Mouse (Mus musculus): ENCODE results near the gene Brat1. TPM values are rescaled to one million over a fixed set of nuclear protein-coding genes. Genes with fewer than 3 reads are reported as not detected.

Brat1 gene
- polyA plus RNA-seq (2015; fragmentation: Nextera tagmentation; extraction: Ambion mirVana): 7.5 and 8.0 TPM in 2 replicates

DNA sequence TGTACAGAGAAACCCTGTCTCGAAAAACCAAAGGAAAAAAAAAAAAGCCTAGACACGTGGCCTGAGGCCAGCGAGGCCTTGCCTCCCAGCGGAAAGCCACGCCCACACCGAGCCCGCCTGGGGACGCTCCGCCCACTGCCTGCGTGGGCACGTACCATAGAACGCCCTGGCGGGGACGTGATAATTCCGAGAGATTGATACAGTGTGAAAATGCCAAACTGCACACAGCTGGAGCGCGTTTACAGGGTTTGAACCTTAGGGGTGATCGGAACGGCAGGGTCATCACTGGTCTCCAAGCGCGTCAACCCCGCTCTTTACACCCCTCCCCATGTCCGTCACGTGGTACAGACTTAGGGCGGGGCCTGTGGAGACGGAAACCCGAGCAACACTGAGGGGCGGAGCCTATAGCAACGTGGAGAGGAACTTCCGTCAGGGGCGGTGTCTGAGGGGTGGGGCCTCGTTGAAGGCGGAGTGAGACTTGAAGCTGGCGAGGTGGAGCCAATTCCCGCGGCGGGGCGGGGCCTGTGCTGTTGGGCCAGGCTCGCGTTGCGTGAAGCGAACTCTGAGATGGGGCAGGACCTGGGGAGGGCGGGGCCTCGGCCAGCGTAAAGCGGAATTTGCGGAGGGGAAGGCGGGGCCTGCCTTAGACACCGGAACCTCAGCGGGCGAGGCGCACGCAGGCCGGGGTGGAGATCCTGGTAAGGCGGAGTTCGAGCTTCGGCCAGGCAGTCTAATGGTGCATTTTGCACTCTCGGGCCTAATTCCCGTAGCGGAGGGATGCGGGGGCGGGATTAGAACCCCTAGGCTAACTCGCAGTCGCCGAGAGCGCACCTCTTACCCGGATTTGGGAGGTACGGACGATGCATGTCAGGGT lies at the start of gene Brat1:
TSS of gene Brat1 (plus strand) at position 634 of the 874 bp plus-strand sequence.
- no peaks in the 10 kb centered on the region for H3K27me3 ChIP-seq (replicated peaks; ENCODE audit: control insufficient read depth, insufficient read depth, low read length)
- peak within 1 kb of the TSS; percentile 76 for H3K4me2 ChIP-seq (replicated peaks; ENCODE audit: low read depth)
- H3K27ac ChIP-seq (ENCODE audit: low read depth, low read length): peak within 1 kb of the TSS; percentile 85
- TF ChIP-seq CTCF (IDR thresholded peaks at IDR 0.05; ENCODE audit: low read depth): no peak
- under 1% methylated on average over 68 of the region's 69 CpGs for WGBS
- H3K9me3 ChIP-seq (ENCODE audit: control insufficient read depth): no peaks in the 10 kb centered on the region
- peak; percentile 93 for ATAC-seq
- H3K4me1 ChIP-seq (replicated peaks; ENCODE audit: control insufficient read depth, insufficient read depth, low read length): 0 out of 2 replicates have a peak, but pooled peaks cover 6% of the 10 kb centered on the region
- peak within 1 kb of the TSS; percentile 50 for H3K4me3 ChIP-seq (ENCODE audit: low read depth, low read length)
- H3K36me3 ChIP-seq (ENCODE audit: control insufficient read depth, insufficient read depth): peaks cover 4% of the 10 kb centered on the region; the same call in 1 of the 2 replicates
- peak within 1 kb of the TSS; percentile 62 for H3K9ac ChIP-seq (ENCODE audit: low read depth, low read length)

DNA sequence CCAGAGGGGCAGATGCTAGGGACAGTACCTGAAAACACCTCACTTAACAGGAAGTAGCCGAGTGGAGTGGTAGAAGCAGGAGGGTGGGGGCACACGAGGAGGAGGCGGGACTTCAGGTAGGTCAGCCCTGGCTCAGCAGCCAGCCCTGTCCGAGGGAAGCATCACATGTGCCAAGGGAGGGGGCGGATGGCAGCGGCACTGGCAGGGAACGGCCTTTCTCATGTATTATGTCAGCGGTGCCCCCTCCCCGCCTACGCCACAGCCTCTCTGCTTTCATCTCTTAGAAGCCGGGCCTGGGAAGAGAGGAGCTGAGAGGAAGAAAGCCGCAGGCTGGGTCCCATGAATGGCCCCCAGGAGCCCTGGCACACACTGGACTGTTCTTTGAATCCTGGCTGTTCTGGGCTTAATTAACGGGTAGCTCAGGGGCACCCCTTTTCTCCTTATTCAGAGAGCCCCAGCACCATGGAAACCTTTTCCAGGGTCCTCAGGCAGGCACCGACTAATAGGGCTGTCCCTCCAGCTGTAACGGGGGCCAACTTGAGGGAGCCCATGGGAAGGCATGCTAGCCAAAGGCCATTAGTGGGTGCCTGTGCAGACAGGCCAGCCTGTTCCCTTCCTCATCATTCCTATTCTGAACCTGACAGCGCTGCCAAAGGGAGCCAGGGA lies 45.1 kb upstream of the Brat1 start:
- Histone ChIP-seq H3K9ac (ENCODE audit: low read depth, low read length) (no peak overlapping the region), H3K4me3 (ENCODE audit: low read depth, low read length) (no peak overlapping the region), H3K27ac (ENCODE audit: low read depth, low read length) (no peak overlapping the region), H3K9me3 (ENCODE audit: control insufficient read depth) (no peaks in the 10 kb centered on the region), H3K4me2 (replicated peaks; ENCODE audit: low read depth) (no peak overlapping the region), H3K27me3 (replicated peaks; ENCODE audit: control insufficient read depth, insufficient read depth, low read length) (no peaks in the 10 kb centered on the region), H3K4me1 (replicated peaks; ENCODE audit: control insufficient read depth, insufficient read depth, low read length) (peaks cover 20% of the 10 kb centered on the region; the same call in 1 of the 2 replicates), H3K36me3 (ENCODE audit: control insufficient read depth, insufficient read depth) (no peaks in the 10 kb centered on the region)
- ATAC-seq: no peak
- WGBS: 55% methylated on average over 16 of the region's 16 CpGs
- no peak for TF ChIP-seq CTCF (IDR thresholded peaks at IDR 0.05; ENCODE audit: low read depth)

DNA sequence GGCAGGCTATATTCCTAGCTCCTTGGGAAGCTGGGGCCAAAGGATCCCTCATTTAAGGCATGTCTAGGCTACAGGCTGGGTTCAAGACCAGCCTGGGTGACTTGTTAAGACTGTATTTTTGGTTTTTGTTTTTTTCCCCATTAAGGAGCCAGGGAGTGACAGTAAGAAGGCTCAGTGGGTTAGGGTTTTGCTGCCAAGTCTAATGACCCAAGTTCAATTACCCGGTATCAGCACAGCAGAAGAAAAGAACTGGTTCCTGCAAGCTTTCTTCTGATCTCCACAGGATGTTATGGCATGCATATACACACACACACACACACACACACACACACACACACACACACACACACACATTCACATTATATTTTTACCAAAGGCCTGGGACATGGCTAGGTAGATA lies 44.4 kb upstream of the Brat1 start:
- ATAC-seq: no peak
- H3K27me3 ChIP-seq (replicated peaks; ENCODE audit: control insufficient read depth, insufficient read depth, low read length): no peaks in the 10 kb centered on the region
- 70% methylated on average over 1 of the region's 1 CpGs for WGBS
- H3K4me3 ChIP-seq (ENCODE audit: low read depth, low read length): no peak overlapping the region
- no peaks in the 10 kb centered on the region for H3K36me3 ChIP-seq (ENCODE audit: control insufficient read depth, insufficient read depth)
- TF ChIP-seq CTCF (IDR thresholded peaks at IDR 0.05; ENCODE audit: low read depth): no peak
- no peak overlapping the region for H3K4me2 ChIP-seq (replicated peaks; ENCODE audit: low read depth)
- H3K9me3 ChIP-seq (ENCODE audit: control insufficient read depth): no peaks in the 10 kb centered on the region
- peaks cover 17% of the 10 kb centered on the region; the same call in 1 of the 2 replicates for H3K4me1 ChIP-seq (replicated peaks; ENCODE audit: control insufficient read depth, insufficient read depth, low read length)
- no peak overlapping the region for H3K9ac ChIP-seq (ENCODE audit: low read depth, low read length)
- no peak overlapping the region for H3K27ac ChIP-seq (ENCODE audit: low read depth, low read length)

DNA sequence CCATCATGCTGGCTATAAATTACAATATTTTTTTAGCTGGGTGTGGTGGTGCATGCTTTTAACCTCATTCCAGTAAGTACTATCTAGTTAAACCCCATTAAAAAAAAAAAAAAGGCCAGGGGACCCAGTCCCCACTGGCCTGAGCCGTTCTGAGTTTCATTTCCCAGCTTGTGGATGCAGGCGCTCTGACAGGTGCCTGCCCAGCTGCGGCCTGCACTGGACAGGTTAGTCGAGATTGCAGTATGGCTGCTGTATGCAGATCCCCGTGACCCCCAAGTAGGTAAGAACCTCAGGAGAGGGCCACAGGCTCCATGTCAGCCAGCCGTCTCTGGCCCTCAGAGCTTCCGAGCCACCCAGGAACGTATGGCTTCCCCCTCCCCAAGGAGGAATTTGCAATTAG lies 43.4 kb upstream of the Brat1 start:
- WGBS: 54% methylated on average over 8 of the region's 8 CpGs
- H3K4me3 ChIP-seq (ENCODE audit: low read depth, low read length): no peak overlapping the region
- no peaks in the 10 kb centered on the region for H3K36me3 ChIP-seq (ENCODE audit: control insufficient read depth, insufficient read depth)
- H3K4me2 ChIP-seq (replicated peaks; ENCODE audit: low read depth): no peak overlapping the region
- no peaks in the 10 kb centered on the region for H3K27me3 ChIP-seq (replicated peaks; ENCODE audit: control insufficient read depth, insufficient read depth, low read length)
- no peak for ATAC-seq
- H3K9me3 ChIP-seq (ENCODE audit: control insufficient read depth): no peaks in the 10 kb centered on the region
- no peak overlapping the region for H3K9ac ChIP-seq (ENCODE audit: low read depth, low read length)
- H3K27ac ChIP-seq (ENCODE audit: low read depth, low read length): no peak overlapping the region
- H3K4me1 ChIP-seq (replicated peaks; ENCODE audit: control insufficient read depth, insufficient read depth, low read length): peaks cover 17% of the 10 kb centered on the region; the same call in 1 of the 2 replicates
- no peak for TF ChIP-seq CTCF (IDR thresholded peaks at IDR 0.05; ENCODE audit: low read depth)

DNA sequence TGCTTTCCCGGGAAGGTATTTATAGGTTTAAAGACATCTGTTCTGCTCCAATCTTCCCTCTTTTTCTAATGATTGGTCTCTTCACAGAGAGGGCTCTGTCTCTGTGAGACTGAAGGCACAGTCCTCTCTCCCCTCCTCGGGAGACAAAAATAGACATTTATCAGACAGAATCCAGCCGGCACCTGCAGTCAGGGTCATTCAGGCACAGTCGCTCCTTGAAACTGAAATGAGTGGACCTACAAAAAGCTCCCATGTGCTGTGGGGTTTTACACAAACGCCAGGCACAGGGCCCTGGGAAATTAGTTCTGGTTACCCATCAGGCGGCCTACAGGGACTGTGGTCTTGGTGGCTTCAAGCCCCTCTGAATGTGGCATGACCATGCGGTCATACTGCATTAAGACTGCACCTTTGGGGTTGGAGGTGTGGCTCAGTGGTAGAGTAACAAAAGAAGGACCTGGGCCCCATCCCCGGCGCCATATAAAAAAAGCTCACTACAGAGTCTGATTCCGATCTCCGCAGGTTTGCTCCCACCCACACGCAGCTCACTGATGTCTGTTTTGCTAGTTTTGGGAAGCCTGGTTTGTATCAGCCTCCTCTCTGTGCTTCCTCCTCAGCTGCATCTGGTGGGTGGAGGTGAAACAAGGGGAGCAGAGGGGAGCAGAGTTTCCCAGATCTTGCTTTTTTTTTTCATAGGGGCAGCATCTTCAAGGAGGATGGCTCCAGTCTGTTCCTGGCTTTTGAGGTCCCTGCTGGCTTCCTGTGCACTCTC lies 42.8 kb upstream of the Brat1 start:
- H3K27ac ChIP-seq (ENCODE audit: low read depth, low read length): no peak overlapping the region
- H3K4me2 ChIP-seq (replicated peaks; ENCODE audit: low read depth): peak overlapping the region; percentile 9; the same call in 1 of the 2 replicates
- H3K9me3 ChIP-seq (ENCODE audit: control insufficient read depth): no peaks in the 10 kb centered on the region
- no peak for TF ChIP-seq CTCF (IDR thresholded peaks at IDR 0.05; ENCODE audit: low read depth)
- peak overlapping the region; percentile 11; the same call in 1 of the 2 replicates for H3K9ac ChIP-seq (ENCODE audit: low read depth, low read length)
- H3K27me3 ChIP-seq (replicated peaks; ENCODE audit: control insufficient read depth, insufficient read depth, low read length): no peaks in the 10 kb centered on the region
- no peak overlapping the region for H3K4me3 ChIP-seq (ENCODE audit: low read depth, low read length)
- H3K4me1 ChIP-seq (replicated peaks; ENCODE audit: control insufficient read depth, insufficient read depth, low read length): peaks cover 17% of the 10 kb centered on the region; the same call in 1 of the 2 replicates
- 38% methylated on average over 12 of the region's 12 CpGs for WGBS
- no peaks in the 10 kb centered on the region for H3K36me3 ChIP-seq (ENCODE audit: control insufficient read depth, insufficient read depth)
- ATAC-seq: no peak
